Mouse (Mus musculus) kidney, adult 9 months (tissue): ENCODE measurements around the gene Kcnh8.

Experiments
- DNase-seq: peaks from one replicate; pipeline ENCODE4 v3.0.0; 2022

Gene Kcnh8

GRCm38 (mm10) chr17:52602093-52602780, at the start of gene Kcnh8:
Kcnh8 (plus strand) TSS chr17:52602709.
- DNase-seq = no peak

GRCm38 (mm10) chr17:52559961-52560720, 42.4 kb upstream of the Kcnh8 start:
- peak; percentile 59 for DNase-seq

- DNase-seq = no peak
Measured at GRCm38 (mm10) chr17:52565467-52566155, 36.9 kb upstream of the Kcnh8 start.

GRCm38 (mm10) chr17:52569584-52570270, 32.8 kb upstream of the Kcnh8 start:
- no peak for DNase-seq

- DNase-seq = no peak
Measured at GRCm38 (mm10) chr17:52572229-52572628, 30.3 kb upstream of the Kcnh8 start.

GRCm38 (mm10) chr17:52591503-52592194, 10.9 kb upstream of the Kcnh8 start:
- DNase-seq = no peak

GRCm38 (mm10) chr17:52599141-52599540, 3.4 kb upstream of the Kcnh8 start:
- DNase-seq = peak; percentile 71

GRCm38 (mm10) chr17:52600882-52601371, 1.6 kb upstream of the Kcnh8 start:
- DNase-seq = peak; percentile 13

- no peak for DNase-seq
Measured at GRCm38 (mm10) chr17:52602781-52603170, 267 bp downstream of the Kcnh8 start.

GRCm38 (mm10) chr17:52603411-52603810, 902 bp downstream of the Kcnh8 start:
- peak; percentile 5 for DNase-seq

- DNase-seq = no peak
Measured at GRCm38 (mm10) chr17:52611382-52611781, 8.9 kb downstream of the Kcnh8 start.

GRCm38 (mm10) chr17:52649186-52649585, 46.7 kb downstream of the Kcnh8 start:
- peak; percentile 10 for DNase-seq

- no peak for DNase-seq
Measured at GRCm38 (mm10) chr17:52691988-52692387, 89.5 kb downstream of the Kcnh8 start.

GRCm38 (mm10) chr17:52701944-52702343, 99.4 kb downstream of the Kcnh8 start:
- no peak for DNase-seq

- DNase-seq = peak; percentile 70
Measured at GRCm38 (mm10) chr17:52712319-52712718, 109.8 kb downstream of the Kcnh8 start.

GRCm38 (mm10) chr17:52722214-52722613, 119.7 kb downstream of the Kcnh8 start:
- no peak for DNase-seq

- DNase-seq = no peak
Measured at GRCm38 (mm10) chr17:52728806-52729205, 126.3 kb downstream of the Kcnh8 start.

- no peak for DNase-seq
Measured at GRCm38 (mm10) chr17:52738436-52738835, 135.9 kb downstream of the Kcnh8 start.

GRCm38 (mm10) chr17:52788151-52788550, 185.6 kb downstream of the Kcnh8 start:
- peak; percentile 80 for DNase-seq

- no peak for DNase-seq
Measured at GRCm38 (mm10) chr17:52804463-52804862, 202.0 kb downstream of the Kcnh8 start.

GRCm38 (mm10) chr17:52810773-52811172, 208.3 kb downstream of the Kcnh8 start:
- DNase-seq = peak; percentile 23

- no peak for DNase-seq
Measured at GRCm38 (mm10) chr17:52819007-52819406, 216.5 kb downstream of the Kcnh8 start.
